Mouse (Mus musculus): ENCODE measurements around the gene Cd274.

- TF ChIP-seq CTCF (IDR thresholded peaks at IDR 0.05) (no peak), EP300 (IDR thresholded peaks at IDR 0.05) (no peak)
Observed at GRCm38 (mm10) chr19:29336624-29337023, 30.6 kb upstream of the Cd274 start.

All from lung, postnatal 0 days (tissue).